Mouse (Mus musculus) embryonic facial prominence, embryonic 15.5 days (tissue): ENCODE results near the gene Armc2. TPM values are rescaled to one million over a fixed set of nuclear protein-coding genes. Genes with fewer than 3 reads are reported as not detected.
A peak's percentile ranks its signal among the peaks of the same experiment; 100 is the strongest.
"Not testable (repeated sequence)": the region's sequence is repeated elsewhere in the genome, so short reads cannot be mapped to it uniquely, and the experiment has no call there.

Experiments used
- ATAC-seq: fragments of 200-750 bp; cut with Nextera tagmentation; 2 replicates; pipeline ENCODE4 v1.8.0; 2017; ENCODE audit warnings: low read depth, moderate TSS enrichment; ENCODE audit not compliant: insufficient number of reproducible peaks, low FRiP score, low TSS enrichment
- H3K27ac ChIP-seq: fragments of 300-500 bp; sonication (generic); replicated peaks from 2 replicates; pipeline ENCODE4 v1.5.1; 2015; ENCODE audit warnings: mild to moderate bottlenecking, inconsistent platforms
- H3K27me3 ChIP-seq: fragments of 300-500 bp; sonication (generic); 2 replicates; pipeline ENCODE4 v1.6.1; 2015; ENCODE audit warnings: inconsistent platforms
- H3K36me3 ChIP-seq: fragments of 300-500 bp; sonication (generic); 2 replicates; pipeline ENCODE4 v1.6.1; 2015; ENCODE audit warnings: mild to moderate bottlenecking, inconsistent platforms
- H3K4me1 ChIP-seq: fragments of 300-500 bp; sonication (generic); 2 replicates; pipeline ENCODE4 v1.6.1; 2015; ENCODE audit warnings: inconsistent platforms
- H3K4me2 ChIP-seq: fragments of 300-500 bp; sonication (generic); replicated peaks from 2 replicates; pipeline ENCODE4 v1.6.1; 2015; ENCODE audit warnings: mild to moderate bottlenecking, inconsistent platforms
- H3K4me3 ChIP-seq: fragments of 300-500 bp; sonication (generic); replicated peaks from 2 replicates; pipeline ENCODE4 v1.5.1; 2015; ENCODE audit warnings: mild to moderate bottlenecking, inconsistent platforms
- H3K9ac ChIP-seq: fragments of 300-500 bp; sonication (generic); 2 replicates; pipeline ENCODE4 v1.6.1; 2015; ENCODE audit warnings: inconsistent platforms
- H3K9me3 ChIP-seq: fragments of 300-500 bp; sonication (generic); replicated peaks from 2 replicates; pipeline ENCODE4 v1.6.1; 2016; ENCODE audit warnings: inconsistent platforms
- WGBS: fragments of 180-500 bp; shearing (Covaris S2); methylation state at CpG from one replicate; pipeline ENCODE4 v1.1.7; 2015; 5-methylcytosine and 5-hydroxymethylcytosine counted together
- polyA plus RNA-seq: library from polyadenylated mRNA; unstranded; fragments of >200 nt; fragmentation: Nextera tagmentation; extraction: Ambion mirVana; gene quantifications from 2 replicates; pipeline ENCODE4 v1.2.1, GENCODE M21; 2015

Gene Armc2
- polyA plus RNA-seq, 1 experiment from 2014 or later: 5.2 TPM

DNA sequence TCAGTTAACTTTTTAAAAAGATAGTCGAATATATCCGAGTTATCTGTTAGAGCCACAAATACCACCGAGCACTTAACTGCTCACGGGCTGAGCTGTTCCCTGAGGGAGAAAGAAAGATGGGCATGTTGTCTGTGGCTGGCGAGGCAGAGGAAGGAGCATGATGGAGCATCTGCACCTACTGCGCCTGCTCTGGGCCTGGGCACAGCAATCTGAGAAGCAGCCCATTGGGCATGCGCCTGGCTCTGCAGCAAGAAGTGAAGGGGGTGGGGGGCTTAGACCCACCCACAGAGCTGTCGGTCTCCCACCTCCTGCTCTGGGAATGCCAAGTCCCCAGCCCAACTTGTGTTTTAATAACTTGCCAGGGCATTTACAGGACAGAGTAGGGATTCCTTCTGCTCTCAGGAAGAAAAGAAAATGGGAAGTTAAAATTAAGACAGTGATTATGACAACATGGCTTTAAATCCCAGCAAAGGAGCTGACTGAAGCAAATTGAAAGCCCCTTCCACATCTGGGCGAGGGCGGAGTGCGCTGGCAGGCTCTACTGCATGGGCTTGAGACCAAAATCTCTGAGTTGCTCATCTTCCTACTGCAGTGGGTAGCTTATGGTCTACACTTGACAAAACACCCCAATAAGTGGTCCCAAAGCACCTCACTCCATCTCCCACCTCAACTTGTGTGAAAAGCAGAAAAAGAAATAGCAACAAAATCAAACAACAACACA, 50.2 kb downstream of the Armc2 start:
- H3K27me3 ChIP-seq: no peaks in the 10 kb centered on the region
- H3K9ac ChIP-seq: no peak overlapping the region

GRCm38 (mm10) chr10:41962725-41963124, 55.5 kb downstream of the Armc2 start:
- no peak overlapping the region for H3K9ac ChIP-seq
- H3K27ac ChIP-seq: no peak overlapping the region
- ATAC-seq: no peak
- H3K4me1 ChIP-seq: no peaks in the 10 kb centered on the region
- no peaks in the 10 kb centered on the region for H3K9me3 ChIP-seq
- 57% methylated on average over 4 of the region's 4 CpGs for WGBS
- H3K4me3 ChIP-seq: no peak overlapping the region
- no peaks in the 10 kb centered on the region for H3K27me3 ChIP-seq
- H3K36me3 ChIP-seq: no peaks in the 10 kb centered on the region
- no peak overlapping the region for H3K4me2 ChIP-seq

More for the DNA sequence above, 50.2 kb downstream of the Armc2 start:
- no peaks in the 10 kb centered on the region for H3K36me3 ChIP-seq
- no peak overlapping the region for H3K4me2 ChIP-seq
- no peak overlapping the region for H3K4me3 ChIP-seq
- no peaks in the 10 kb centered on the region for H3K9me3 ChIP-seq
- no peaks in the 10 kb centered on the region for H3K4me1 ChIP-seq
- 57% methylated on average over 11 of the region's 11 CpGs for WGBS
- H3K27ac ChIP-seq: no peak overlapping the region; the same call in 1 of the 2 replicates
- peak; percentile 57; the same call in 1 of the 2 replicates for ATAC-seq

DNA sequence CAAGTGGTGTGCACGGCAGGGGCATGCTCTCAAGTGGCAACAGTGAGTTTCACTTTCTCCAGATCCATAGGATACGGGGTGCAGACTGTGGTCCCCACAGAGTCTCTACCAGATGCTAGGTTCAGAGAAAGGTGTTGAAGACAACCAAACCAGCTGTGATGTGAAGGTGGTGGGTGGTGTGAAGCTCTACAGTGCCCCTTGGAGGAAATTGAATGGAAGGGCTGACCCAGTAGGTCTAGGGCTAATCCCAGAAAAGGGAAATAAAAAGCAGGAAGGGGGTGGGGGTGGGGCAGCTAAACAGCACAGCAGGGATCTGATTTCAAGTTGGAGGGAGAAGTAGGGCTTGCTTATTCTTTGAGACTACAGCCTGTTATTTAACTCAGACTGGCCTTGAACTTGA, 58.4 kb downstream of the Armc2 start:
- 66% methylated on average over 2 of the region's 2 CpGs for WGBS
- Histone ChIP-seq H3K9me3 (no peaks in the 10 kb centered on the region), H3K4me2 (no peak overlapping the region), H3K36me3 (no peaks in the 10 kb centered on the region), H3K27ac (no peak overlapping the region), H3K4me3 (no peak overlapping the region), H3K4me1 (no peaks in the 10 kb centered on the region), H3K9ac (no peak overlapping the region), H3K27me3 (no peaks in the 10 kb centered on the region)
- ATAC-seq: no peak

DNA sequence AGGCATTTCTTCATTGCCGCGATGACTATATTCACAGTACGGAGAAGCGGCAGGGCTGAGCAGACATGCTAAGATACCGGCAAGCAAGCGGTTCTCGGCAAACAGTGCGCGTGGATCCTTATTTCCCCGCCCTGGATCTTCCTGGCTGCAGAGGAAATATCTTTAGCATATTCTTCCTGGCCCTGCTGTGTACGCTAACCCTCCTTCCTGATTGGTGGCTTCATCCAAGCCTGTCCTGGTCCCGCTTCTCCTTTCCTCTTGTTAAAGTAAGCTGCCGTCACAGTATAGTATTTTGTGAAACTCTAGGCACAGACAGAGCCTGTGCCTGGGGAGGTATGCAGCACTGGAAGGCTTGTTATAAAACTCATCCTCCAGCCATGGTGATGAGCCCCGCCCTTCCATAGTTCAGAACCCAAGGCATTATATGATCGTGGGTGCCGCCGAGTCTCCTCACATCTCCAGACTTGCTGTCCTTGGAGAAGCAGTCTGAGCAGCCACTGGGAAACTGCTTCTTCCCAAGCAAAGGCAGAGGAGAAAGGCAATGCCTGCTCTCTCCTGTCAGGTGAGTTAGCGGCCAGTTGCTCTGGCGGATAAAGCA, 59.5 kb downstream of the Armc2 start:
- Histone ChIP-seq H3K36me3 (no peaks in the 10 kb centered on the region), H3K4me1 (no peaks in the 10 kb centered on the region), H3K9me3 (no peaks in the 10 kb centered on the region), H3K27me3 (no peaks in the 10 kb centered on the region), H3K27ac (no peak overlapping the region), H3K4me3 (no peak overlapping the region), H3K4me2 (no peak overlapping the region), H3K9ac (no peak overlapping the region)
- WGBS: 89% methylated on average over 19 of the region's 19 CpGs
- ATAC-seq: no peak

DNA sequence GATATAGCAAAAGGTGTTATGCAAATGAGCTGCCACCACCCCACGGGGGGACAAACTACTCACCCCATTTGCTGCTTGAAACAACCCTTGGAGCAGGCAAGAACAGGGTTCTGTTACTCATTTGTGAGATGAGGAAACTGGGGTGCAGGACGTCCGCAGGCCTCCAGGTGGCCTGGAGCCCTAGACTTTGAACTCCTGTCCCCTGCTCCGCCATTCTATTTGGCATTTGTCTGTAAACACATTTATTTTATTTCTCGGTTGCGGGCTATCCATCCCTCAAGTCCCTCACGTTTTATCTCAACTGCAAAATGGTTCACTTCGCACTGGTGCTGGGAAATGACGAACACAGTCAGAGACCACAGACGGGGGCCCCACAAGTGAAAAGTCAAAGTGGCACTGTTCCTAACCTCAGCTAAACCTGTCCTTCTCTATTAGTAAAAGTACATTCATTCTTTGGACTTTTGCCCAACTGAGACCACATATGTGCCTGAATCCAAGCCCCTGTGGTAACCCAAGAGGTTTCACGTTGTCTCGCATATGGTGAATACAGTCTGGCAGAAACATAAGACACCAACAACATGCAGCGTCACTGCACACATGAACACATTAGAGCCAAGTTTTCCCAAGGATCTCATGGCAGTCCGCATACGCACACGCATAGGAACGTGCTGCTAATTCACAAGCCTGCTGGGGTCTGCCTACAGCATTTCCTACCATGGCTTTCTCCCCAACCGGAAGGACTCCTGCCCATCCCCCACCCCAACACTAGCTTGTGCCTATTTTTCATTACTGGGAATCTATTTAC, 60.6 kb downstream of the Armc2 start:
- Histone ChIP-seq H3K27me3 (no peaks in the 10 kb centered on the region), H3K36me3 (no peaks in the 10 kb centered on the region), H3K9me3 (no peaks in the 10 kb centered on the region), H3K27ac (no peak overlapping the region), H3K9ac (no peak overlapping the region), H3K4me2 (no peak overlapping the region), H3K4me1 (no peaks in the 10 kb centered on the region), H3K4me3 (no peak overlapping the region)
- 77% methylated on average over 18 of the region's 18 CpGs for WGBS
- no peak for ATAC-seq

DNA sequence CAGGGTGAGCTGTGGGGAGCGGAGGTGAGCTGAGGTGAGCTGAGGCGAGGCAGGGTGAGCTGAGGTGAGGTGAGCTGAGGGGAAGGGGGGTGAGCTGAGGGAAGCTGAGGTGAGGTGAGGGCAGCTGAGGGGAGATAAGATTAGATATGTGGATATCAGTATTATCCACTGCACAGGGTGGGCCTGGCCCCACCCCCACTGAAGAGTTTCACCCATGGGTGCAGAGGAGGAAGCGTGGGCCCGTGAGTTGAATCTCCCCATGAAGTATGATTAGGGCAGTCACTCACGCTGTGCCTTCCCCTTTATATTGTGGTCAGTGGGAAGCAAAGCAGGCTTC, 64.7 kb downstream of the Armc2 start:
- Histone ChIP-seq H3K9ac (no peak overlapping the region), H3K4me3 (no peak overlapping the region), H3K9me3 (no peaks in the 10 kb centered on the region), H3K27me3 (no peaks in the 10 kb centered on the region), H3K27ac (no peak overlapping the region), H3K4me2 (no peak overlapping the region), H3K4me1 (no peaks in the 10 kb centered on the region), H3K36me3 (no peaks in the 10 kb centered on the region)
- 92% methylated on average over 5 of the region's 5 CpGs for WGBS
- ATAC-seq: no peak

DNA sequence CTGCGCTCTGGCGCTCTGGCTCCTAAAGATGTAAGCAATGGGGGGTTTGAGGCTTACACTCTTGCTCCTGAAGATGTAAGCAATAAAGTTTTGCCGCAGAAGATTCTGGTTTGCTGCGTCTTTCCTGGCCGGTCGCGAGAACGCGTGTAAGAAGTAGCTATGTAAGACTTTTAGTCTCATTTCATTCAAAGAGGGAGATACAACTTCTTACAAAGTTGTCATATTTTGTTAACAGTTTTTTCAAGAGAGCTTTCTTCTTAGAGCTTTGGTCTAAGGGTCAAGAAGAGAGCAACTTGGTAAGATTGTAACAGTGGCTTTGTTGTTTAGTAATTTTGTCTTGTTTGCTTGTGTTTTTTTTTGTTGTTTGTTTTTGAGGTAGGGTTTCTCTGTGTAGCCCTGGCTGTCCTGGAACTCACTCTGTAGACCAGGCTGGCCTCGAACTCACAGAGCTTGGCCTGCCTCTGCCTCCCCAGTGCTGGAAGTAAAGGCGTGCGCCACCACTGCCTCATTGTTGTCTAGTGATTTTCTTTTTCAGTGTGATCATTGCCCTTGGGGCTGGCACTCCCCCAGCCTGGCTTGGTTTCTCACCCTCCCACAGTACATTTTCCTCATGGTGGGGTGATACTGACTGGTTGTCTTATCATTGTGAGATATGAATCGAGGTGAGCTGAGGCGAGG, 65.3 kb downstream of the Armc2 start:
- no peak for ATAC-seq
- no peak overlapping the region for H3K9ac ChIP-seq
- no peaks in the 10 kb centered on the region for H3K4me1 ChIP-seq
- no peak overlapping the region for H3K4me2 ChIP-seq
- H3K36me3 ChIP-seq: no peaks in the 10 kb centered on the region
- 94% methylated on average over 14 of the region's 14 CpGs for WGBS
- no peak overlapping the region for H3K27ac ChIP-seq
- H3K9me3 ChIP-seq: no peaks in the 10 kb centered on the region
- H3K4me3 ChIP-seq: no peak overlapping the region
- H3K27me3 ChIP-seq: no peaks in the 10 kb centered on the region

GRCm38 (mm10) chr10:41952354-41952753, 65.9 kb downstream of the Armc2 start:
- not testable (repeated sequence) for H3K27me3 ChIP-seq, H3K4me3 ChIP-seq, H3K27ac ChIP-seq, H3K9me3 ChIP-seq, H3K4me1 ChIP-seq, H3K36me3 ChIP-seq, ATAC-seq, H3K4me2 ChIP-seq, H3K9ac ChIP-seq
- 90% methylated on average over 10 of the region's 10 CpGs for WGBS

DNA sequence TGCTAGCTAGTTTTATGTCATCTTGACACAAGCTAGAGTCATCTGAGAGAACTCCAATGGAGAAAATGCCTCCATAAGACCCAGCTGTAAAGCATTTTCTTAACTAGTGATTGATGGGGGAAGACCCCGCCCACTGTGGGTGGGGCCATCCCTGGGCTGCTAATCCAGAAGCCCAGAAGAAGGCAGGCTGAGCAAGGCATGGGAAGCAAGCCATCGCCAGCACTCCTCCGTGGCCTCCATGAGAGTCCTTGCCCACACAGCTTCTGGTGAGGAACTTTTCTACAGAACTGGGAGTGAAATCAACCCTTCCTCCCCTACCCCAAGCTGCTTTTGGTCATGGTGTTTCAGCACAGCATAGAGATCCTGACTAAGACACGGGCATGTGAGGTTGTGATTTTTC, 79.2 kb downstream of the Armc2 start:
- H3K27me3 ChIP-seq: no peaks in the 10 kb centered on the region
- ATAC-seq: no peak
- H3K4me3 ChIP-seq: no peak overlapping the region
- no peak overlapping the region for H3K4me2 ChIP-seq
- no peak overlapping the region for H3K27ac ChIP-seq
- H3K4me1 ChIP-seq: peaks cover 28% of the 10 kb centered on the region
- 63% methylated on average over 4 of the region's 4 CpGs for WGBS
- H3K9me3 ChIP-seq: no peaks in the 10 kb centered on the region
- H3K36me3 ChIP-seq: no peaks in the 10 kb centered on the region
- H3K9ac ChIP-seq: no peak overlapping the region

DNA sequence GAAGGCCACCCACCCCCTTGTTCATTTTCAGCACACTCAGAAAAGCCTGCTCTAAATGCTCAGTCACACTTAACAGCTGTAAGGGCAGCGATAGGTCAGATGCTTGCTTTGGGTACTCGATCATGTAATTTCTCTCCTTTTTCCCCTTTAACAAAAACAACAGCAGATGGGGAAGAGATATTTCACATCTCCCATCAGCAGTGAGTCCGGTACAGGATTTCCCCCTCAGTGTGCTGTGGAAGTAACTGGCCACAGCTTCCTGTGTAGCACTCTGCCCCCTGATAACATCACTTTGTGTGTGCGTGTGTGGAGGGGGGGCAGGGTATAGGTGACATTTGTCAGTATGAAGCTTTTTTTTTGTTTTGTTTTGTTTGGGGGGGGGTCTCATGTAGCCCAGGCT, 81.1 kb downstream of the Armc2 start:
- Histone ChIP-seq H3K4me1 (peaks cover 28% of the 10 kb centered on the region), H3K4me3 (no peak overlapping the region), H3K9ac (no peak overlapping the region), H3K4me2 (no peak overlapping the region), H3K36me3 (no peaks in the 10 kb centered on the region), H3K27ac (0 out of 2 replicates have a peak overlapping the region, but pooled peaks have one; percentile 22), H3K27me3 (no peaks in the 10 kb centered on the region), H3K9me3 (no peaks in the 10 kb centered on the region)
- no peak for ATAC-seq
- 50% methylated on average over 4 of the region's 4 CpGs for WGBS

GRCm38 (mm10) chr10:41936100-41936499, 82.1 kb downstream of the Armc2 start:
- H3K27me3 ChIP-seq: no peaks in the 10 kb centered on the region
- H3K27ac ChIP-seq: peak overlapping the region; percentile 22; the same call in 1 of the 2 replicates
- no peaks in the 10 kb centered on the region for H3K9me3 ChIP-seq
- peaks cover 31% of the 10 kb centered on the region for H3K4me1 ChIP-seq
- H3K36me3 ChIP-seq: no peaks in the 10 kb centered on the region
- no peak overlapping the region for H3K4me3 ChIP-seq
- H3K9ac ChIP-seq: no peak overlapping the region
- WGBS: 51% methylated on average over 4 of the region's 4 CpGs
- no peak overlapping the region for H3K4me2 ChIP-seq
- ATAC-seq: peak; percentile 12; the same call in 1 of the 2 replicates
